Mouse (Mus musculus) spleen, adult 2 months (tissue): ENCODE measurements around the gene Hoxa2. TPM values are rescaled to one million over a fixed set of nuclear protein-coding genes. Genes with fewer than 3 reads are reported as not detected.

Source experiments
- DNase-seq, 2 experiments: peaks; one replicate each; pipeline versions ENCODE4 v3.0.0 to v3.0.0-alpha.2; 2012 to 2021; ENCODE audit warnings: low spot score in 2 of 2, low read depth in 1 of 2
- H3K27ac ChIP-seq: fragments of 200-500 bp; 2 replicates; pipeline ENCODE4 v1.5.1; 2012; ENCODE audit warnings: low read length, inconsistent platforms; ENCODE audit not compliant: insufficient read depth
- H3K27me3 ChIP-seq: fragments of 200-500 bp; 2 replicates; pipeline ENCODE4 v1.6.1; 2012; ENCODE audit warnings: mild to moderate bottlenecking, moderate library complexity, low read length, inconsistent platforms; ENCODE audit not compliant: control insufficient read depth, insufficient read depth
- H3K36me3 ChIP-seq: fragments of 200-500 bp; 2 replicates; pipeline ENCODE4 v1.6.1; 2012; ENCODE audit warnings: mild to moderate bottlenecking, low read length, inconsistent platforms; ENCODE audit not compliant: control insufficient read depth, insufficient read depth
- H3K4me1 ChIP-seq: fragments of 200-500 bp; 2 replicates; pipeline ENCODE4 v1.6.1; 2011; ENCODE audit warnings: inconsistent platforms; ENCODE audit not compliant: control insufficient read depth, insufficient read depth, insufficient read length
- H3K4me3 ChIP-seq: fragments of 200-500 bp; 2 replicates; pipeline ENCODE4 v1.5.1; 2011; ENCODE audit warnings: mild to moderate bottlenecking, inconsistent platforms; ENCODE audit not compliant: insufficient read depth, insufficient read length; ENCODE audit errors: extremely low read depth
- CTCF ChIP-seq: fragments of 200-500 bp; IDR thresholded peaks from 2 replicates; pipeline ENCODE4 v1.5.1; 2011; ENCODE audit warnings: mild to moderate bottlenecking, inconsistent platforms; ENCODE audit not compliant: insufficient read depth, insufficient read length, insufficient replicate concordance; ENCODE audit errors: extremely low read depth
- POLR2A ChIP-seq: fragments of 200-500 bp; IDR thresholded peaks from 2 replicates; pipeline ENCODE4 v1.6.1; 2011; ENCODE audit warnings: low read depth, low read length, inconsistent platforms
- WGBS: fragments of 180-500 bp; shearing (Covaris S2); methylation state at CpG from one replicate; pipeline ENCODE4 v1.1.7; 2018; 5-methylcytosine and 5-hydroxymethylcytosine counted together
- polyA plus RNA-seq: library from polyadenylated mRNA; depleted of rRNA; stranded (reverse); fragments of >200 nt; gene quantifications from 2 replicates; pipeline ENCODE4 v1.2.3, GENCODE M21; 2012

Gene Hoxa2
- polyA plus RNA-seq, 1 experiment, result 0.27 TPM

DNA sequence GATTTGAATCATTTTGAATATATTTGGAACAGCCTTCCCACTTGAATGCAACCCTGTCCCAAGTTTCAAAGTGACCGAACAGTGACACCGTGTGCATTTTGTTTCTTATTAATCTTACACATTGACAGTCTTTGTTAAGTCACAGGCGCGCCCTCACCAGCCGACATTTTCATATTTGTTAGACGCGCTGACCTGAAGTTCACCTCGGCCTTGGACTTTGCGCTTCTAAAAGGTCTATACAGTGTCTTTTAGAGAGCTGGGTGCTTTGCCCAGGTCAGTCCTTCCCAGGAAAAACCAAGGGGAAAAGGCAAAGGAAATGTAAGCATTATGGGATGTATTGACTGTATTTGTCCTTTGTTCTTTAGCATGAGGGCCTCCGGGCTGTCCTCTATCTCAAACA lies 30.1 kb upstream of the Hoxa2 start:
- peaks cover 7% of the 10 kb centered on the region for H3K27me3 ChIP-seq
- H3K36me3 ChIP-seq, result no peaks in the 10 kb centered on the region
- no peak overlapping the region for H3K27ac ChIP-seq
- H3K4me3 ChIP-seq, result no peak overlapping the region
- peaks cover 3% of the 10 kb centered on the region for H3K4me1 ChIP-seq
- WGBS, result 90% methylated on average over 10 of the region's 10 CpGs
- TF ChIP-seq POLR2A, result no peak
- no peak for DNase-seq

DNA sequence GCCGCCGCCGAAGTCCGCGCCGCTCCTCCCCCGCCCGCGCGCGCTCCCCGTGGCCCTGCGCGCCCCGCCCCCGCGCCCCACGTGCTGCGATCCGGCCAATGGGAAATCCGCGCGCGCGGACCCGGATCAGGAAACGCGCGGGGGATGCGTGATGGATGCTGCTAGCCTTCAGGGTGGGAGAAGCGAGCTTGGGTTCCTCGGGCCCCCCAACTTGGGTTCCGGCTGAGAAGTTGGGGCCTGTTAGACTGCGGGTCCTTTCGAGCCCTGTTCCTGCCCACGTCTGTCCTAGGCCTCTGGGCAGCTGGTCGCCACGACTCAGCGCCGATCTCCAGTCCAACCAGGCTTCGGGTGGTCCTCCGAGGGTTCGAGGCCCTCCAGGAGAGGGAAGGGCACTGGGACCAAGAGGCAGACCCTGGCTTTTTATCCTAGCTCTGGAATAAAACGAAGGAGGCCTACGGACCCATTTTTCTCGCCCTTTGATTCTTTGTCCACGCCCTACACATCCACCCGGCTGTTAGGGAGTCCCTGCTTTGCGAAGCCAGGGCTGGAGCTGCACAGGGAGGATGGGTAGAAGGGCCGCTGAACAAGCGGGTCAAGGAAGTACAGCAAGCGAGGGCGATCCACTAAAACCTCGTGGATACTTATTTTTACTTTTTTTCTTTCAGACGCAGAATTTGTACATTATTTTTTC lies 27.4 kb upstream of the Hoxa2 start:
- WGBS, result 4% methylated on average over 39 of the region's 55 CpGs
- peak; percentile 50 to 83 for DNase-seq
- Histone ChIP-seq H3K27me3 (peaks cover 7% of the 10 kb centered on the region), H3K36me3 (no peaks in the 10 kb centered on the region), H3K4me1 (peaks cover 3% of the 10 kb centered on the region), H3K4me3 (peak overlapping the region; percentile 76), H3K27ac (peak overlapping the region; percentile 26; the same call in 1 of the 2 replicates)
- TF ChIP-seq CTCF, result no peak
- peak; percentile 73 for TF ChIP-seq POLR2A

DNA sequence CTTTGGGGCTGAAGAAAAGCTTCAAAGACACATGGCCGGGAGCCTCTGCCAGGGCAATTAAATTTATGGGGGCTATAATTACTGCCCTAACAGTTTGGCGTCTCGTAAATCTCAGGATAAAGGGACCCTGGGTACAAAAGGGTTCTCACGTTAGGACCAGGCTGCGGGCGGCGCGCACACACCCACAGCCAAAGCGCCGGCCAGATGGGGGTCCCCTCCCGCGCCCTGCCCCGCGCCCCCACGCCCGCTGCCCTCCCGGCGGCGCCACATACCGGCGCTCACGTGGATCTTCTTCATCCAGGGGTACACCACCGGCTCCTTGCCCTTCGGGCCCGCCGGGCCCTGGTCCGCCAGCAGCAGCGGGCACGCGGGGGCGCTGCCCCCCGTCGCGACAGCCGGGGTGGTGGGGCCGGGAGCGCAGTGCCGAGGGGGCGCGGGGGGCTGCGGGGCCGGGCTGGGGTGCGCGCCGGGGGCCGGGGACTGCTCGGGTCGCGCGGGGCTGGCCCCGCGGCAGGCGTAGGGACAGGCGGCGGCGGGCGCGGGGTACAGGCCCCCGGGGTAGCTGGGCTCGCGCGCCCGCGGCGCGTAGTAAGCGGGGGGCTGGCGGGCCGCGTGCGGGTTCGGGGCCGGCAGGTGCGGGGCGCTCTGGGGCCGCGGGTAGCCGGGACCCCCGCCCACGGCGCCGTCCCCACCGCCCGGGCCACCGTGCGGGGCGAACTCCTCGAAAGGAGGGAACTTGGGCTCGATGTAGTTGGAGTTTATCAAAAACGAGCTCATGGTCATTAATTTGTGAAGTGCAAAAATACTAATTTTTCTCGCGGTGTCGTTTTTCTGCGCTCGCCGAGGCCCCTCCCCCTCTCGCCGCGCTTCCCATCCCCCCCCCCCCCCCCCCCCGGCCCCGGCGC lies 26.5 kb upstream of the Hoxa2 start, which contains the start of gene Hoxa4:
Gene Hoxa4, minus strand, starts transcription at position 848 of the 905 bp plus-strand sequence.
- peaks cover 3% of the 10 kb centered on the region for H3K4me1 ChIP-seq
- TF ChIP-seq POLR2A (no peak), CTCF (no peak)
- WGBS, result 13% methylated on average over 86 of the region's 102 CpGs
- H3K27ac ChIP-seq, result peak within 1 kb of the TSS; percentile 26; the same call in 1 of the 2 replicates
- H3K27me3 ChIP-seq, result peaks cover 7% of the 10 kb centered on the region
- no peak for DNase-seq
- peak within 1 kb of the TSS; percentile 76 for H3K4me3 ChIP-seq
- H3K36me3 ChIP-seq, result no peaks in the 10 kb centered on the region

DNA sequence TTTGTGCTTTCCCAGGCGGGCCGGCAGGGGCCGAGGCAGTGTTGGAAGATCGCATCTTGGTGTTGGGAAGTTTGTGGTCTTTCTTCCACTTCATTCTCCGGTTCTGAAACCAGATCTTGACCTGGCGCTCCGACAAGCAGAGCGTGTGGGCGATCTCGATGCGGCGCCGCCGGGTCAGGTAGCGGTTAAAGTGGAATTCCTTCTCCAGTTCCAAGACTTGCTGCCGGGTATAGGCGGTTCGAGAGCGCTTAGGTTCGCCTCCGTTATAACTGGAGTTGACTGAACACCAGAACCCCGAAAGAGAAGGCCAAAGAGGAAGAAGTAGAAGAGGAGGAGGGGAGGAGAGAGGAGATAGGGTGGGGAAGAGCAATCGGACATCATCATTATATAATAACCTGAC lies 25.8 kb upstream of the Hoxa2 start:
- no peak overlapping the region for H3K27ac ChIP-seq
- peaks cover 7% of the 10 kb centered on the region for H3K27me3 ChIP-seq
- no peak overlapping the region for H3K4me3 ChIP-seq
- DNase-seq, result no peak
- no peaks in the 10 kb centered on the region for H3K36me3 ChIP-seq
- 84% methylated on average over 23 of the region's 23 CpGs for WGBS
- H3K4me1 ChIP-seq, result peaks cover 3% of the 10 kb centered on the region
- TF ChIP-seq POLR2A, result no peak

- no peak for TF ChIP-seq POLR2A
- no peak for TF ChIP-seq CTCF
- Histone ChIP-seq H3K4me1 (peaks cover 3% of the 10 kb centered on the region), H3K4me3 (no peak overlapping the region), H3K27me3 (peaks cover 7% of the 10 kb centered on the region), H3K36me3 (no peaks in the 10 kb centered on the region), H3K27ac (no peak overlapping the region)
- 83% methylated on average over 8 of the region's 8 CpGs for whole genome bisulfite sequencing
- no peak for DNase-seq
These were observed 25.3 kb upstream of the Hoxa2 start for GRCm38 (mm10) chr6:52189909-52190308.

DNA sequence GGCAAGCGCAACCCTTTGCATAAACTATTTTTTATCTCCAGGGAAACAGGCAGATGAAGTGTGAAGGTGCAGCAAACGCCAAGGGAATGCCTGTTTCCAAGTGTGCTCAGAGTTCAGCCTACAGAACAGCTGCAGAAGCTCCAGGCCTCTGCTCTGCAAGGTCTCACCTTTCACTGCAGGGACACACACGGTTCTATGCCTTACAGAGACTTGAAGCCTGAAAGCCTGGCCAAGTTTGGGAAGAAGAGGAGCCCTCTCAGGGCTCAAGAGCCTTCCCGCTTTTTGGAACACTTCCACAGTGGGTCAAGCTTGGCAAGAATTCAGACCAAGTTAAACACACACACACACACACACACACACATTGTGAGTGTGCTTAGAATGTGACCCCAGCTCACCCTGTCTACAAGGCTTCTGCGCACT lies 24.6 kb upstream of the Hoxa2 start:
- peaks cover 3% of the 10 kb centered on the region for H3K4me1 ChIP-seq
- H3K27ac ChIP-seq, result no peak overlapping the region
- peaks cover 7% of the 10 kb centered on the region for H3K27me3 ChIP-seq
- H3K36me3 ChIP-seq, result no peaks in the 10 kb centered on the region
- TF ChIP-seq CTCF, result no peak
- TF ChIP-seq POLR2A, result no peak
- no peak for DNase-seq
- WGBS, result 87% methylated on average over 5 of the region's 5 CpGs
- H3K4me3 ChIP-seq, result no peak overlapping the region

- H3K4me3 ChIP-seq, result no peak overlapping the region
- DNase-seq, result no peak
- H3K27me3 ChIP-seq, result peaks cover 6% of the 10 kb centered on the region
- H3K27ac ChIP-seq, result no peak overlapping the region
- WGBS, result 89% methylated on average over 1 of the region's 1 CpGs
- no peaks in the 10 kb centered on the region for H3K4me1 ChIP-seq
- no peaks in the 10 kb centered on the region for H3K36me3 ChIP-seq
- TF ChIP-seq POLR2A, result no peak
These were observed 21.9 kb upstream of the Hoxa2 start for GRCm38 (mm10) chr6:52186500-52186899.
